Mouse (Mus musculus): Measurements from ENCODE around the gene Lamb1. TPM values are rescaled to one million over a fixed set of nuclear protein-coding genes. Genes with fewer than 3 reads are reported as not detected.

The Lamb1 gene
- polyA plus RNA-seq, 1 experiment from 2014 or later: 118 TPM

DNA sequence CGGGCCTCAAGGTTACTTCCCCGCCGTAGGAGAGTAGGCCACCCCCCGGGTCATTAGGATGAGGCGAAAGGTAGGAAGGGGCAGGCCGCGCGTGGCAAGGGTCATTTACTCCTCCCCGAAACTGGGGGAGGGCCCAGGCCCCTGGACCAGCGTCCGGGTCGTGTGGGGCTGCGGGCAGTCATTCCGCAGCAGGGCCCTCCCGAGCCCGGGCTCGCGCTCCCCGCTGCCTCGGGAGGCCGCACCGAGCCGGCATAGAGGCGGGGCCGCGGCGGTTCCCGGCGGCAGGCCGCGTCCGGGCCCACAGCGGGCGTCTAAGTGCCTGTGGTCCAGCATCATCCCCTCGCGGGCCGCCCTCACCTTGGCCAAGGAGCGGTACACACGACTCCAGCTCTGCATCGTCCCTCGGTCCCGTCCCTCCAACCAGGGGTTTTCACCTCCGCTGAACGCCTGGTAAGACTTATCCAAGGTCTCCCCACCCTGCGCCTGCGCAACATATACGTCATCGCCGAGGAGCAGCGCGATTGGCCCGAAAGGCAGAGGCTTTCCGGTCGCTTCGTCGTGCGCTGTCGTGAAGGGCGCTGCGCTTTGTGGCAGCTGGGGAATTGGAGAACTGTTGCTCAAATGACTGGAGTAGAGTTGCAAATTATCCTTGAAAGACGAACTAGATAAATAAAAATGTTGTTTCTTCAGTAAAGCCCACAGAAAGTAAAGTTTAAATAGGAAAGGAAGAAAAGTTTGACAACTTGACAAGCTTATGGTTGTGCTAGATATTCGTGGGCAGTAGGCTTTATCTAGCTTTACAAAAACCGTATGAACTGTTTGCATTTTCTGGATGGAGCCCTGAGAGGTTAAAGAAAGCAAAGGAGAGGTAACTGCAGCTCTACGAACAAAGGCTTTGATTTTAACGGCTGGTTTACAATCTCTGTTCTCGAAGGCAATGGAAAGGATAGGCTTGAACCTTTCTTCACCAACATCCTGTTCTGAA is 86.2 kb downstream of the Lamb1 start, which contains the start of gene Dld:
Dld (minus strand) TSS at position 510 of the 985 bp plus-strand sequence.
- Histone ChIP-seq H3K4me3 (ENCODE audit: low read depth, low read length) (peak within 1 kb of the TSS; percentile 94), H3K27me3 (ENCODE audit: insufficient read depth, low read length) (no peaks in the 10 kb centered on the region), H3K4me1 (ENCODE audit: insufficient read depth) (peaks cover 4% of the 10 kb centered on the region; the same call in 1 of the 2 replicates), H3K9ac (peak within 1 kb of the TSS; percentile 89), H3K27ac (ENCODE audit: low read depth) (peak within 1 kb of the TSS; percentile 75), H3K9me3 (ENCODE audit: low read depth, low read length) (no peaks in the 10 kb centered on the region), H3K4me2 (peak within 1 kb of the TSS; percentile 87), H3K36me3 (ENCODE audit: insufficient read depth) (peaks cover 25% of the 10 kb centered on the region)
- DNase-seq (peak; percentile 98), ATAC-seq (ENCODE audit: insufficient read depth) (peak; percentile 99)
- no peak for TF ChIP-seq CTCF (IDR thresholded peaks at IDR 0.05; ENCODE audit: low read depth)
- 5% methylated on average over 66 of the region's 66 CpGs for WGBS

- H3K4me2 ChIP-seq: no peak overlapping the region
- no peak overlapping the region for H3K9ac ChIP-seq
- no peak overlapping the region for H3K4me3 ChIP-seq (ENCODE audit: low read depth, low read length)
- no peak for TF ChIP-seq CTCF (IDR thresholded peaks at IDR 0.05; ENCODE audit: low read depth)
- H3K36me3 ChIP-seq (ENCODE audit: insufficient read depth): no peaks in the 10 kb centered on the region
- no peaks in the 10 kb centered on the region for H3K9me3 ChIP-seq (ENCODE audit: low read depth, low read length)
- ATAC-seq (ENCODE audit: insufficient read depth) (no peak), DNase-seq (no peak)
- no peaks in the 10 kb centered on the region for H3K4me1 ChIP-seq (ENCODE audit: insufficient read depth)
- no peaks in the 10 kb centered on the region for H3K27me3 ChIP-seq (ENCODE audit: insufficient read depth, low read length)
- WGBS: 46% methylated on average over 3 of the region's 3 CpGs
- H3K27ac ChIP-seq (ENCODE audit: low read depth): no peak overlapping the region
Measured at GRCm38 (mm10) chr12:31366428-31366827, 101.4 kb downstream of the Lamb1 start.

GRCm38 (mm10) chr12:31367721-31368120 is 102.7 kb downstream of the Lamb1 start:
- no peak for TF ChIP-seq CTCF (IDR thresholded peaks at IDR 0.05; ENCODE audit: low read depth)
- Histone ChIP-seq H3K27ac (ENCODE audit: low read depth) (no peak overlapping the region), H3K27me3 (ENCODE audit: insufficient read depth, low read length) (no peaks in the 10 kb centered on the region), H3K36me3 (ENCODE audit: insufficient read depth) (no peaks in the 10 kb centered on the region), H3K4me1 (ENCODE audit: insufficient read depth) (no peaks in the 10 kb centered on the region), H3K9ac (no peak overlapping the region), H3K4me3 (ENCODE audit: low read depth, low read length) (no peak overlapping the region), H3K4me2 (no peak overlapping the region), H3K9me3 (ENCODE audit: low read depth, low read length) (no peaks in the 10 kb centered on the region)
- DNase-seq: no peak
- WGBS: 83% methylated on average over 5 of the region's 5 CpGs
- no peak for ATAC-seq (ENCODE audit: insufficient read depth)

DNA sequence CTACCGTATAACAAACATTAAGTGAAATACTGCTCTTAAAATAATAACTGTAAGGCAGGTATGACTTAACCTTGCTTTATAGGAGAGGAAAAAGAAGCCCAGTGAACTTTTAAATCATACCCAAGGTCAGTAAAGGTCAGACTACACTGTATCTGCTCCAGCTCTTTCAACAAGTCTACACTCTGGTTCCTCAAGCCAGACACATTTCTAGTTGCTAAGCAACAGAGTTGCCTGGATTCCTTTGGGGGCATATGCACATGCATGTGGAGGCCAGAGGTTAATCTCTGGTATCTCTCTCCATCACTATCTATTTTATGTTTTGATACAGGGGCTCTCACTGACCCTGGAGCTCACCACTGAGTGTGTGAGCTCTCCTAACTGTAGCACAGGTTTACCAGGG is 104.1 kb downstream of the Lamb1 start:
- TF ChIP-seq CTCF (IDR thresholded peaks at IDR 0.05; ENCODE audit: low read depth): no peak
- 83% methylated on average over 1 of the region's 1 CpGs for WGBS
- Histone ChIP-seq H3K9ac (no peak overlapping the region), H3K36me3 (ENCODE audit: insufficient read depth) (no peaks in the 10 kb centered on the region), H3K4me1 (ENCODE audit: insufficient read depth) (no peaks in the 10 kb centered on the region), H3K27me3 (ENCODE audit: insufficient read depth, low read length) (no peaks in the 10 kb centered on the region), H3K4me3 (ENCODE audit: low read depth, low read length) (no peak overlapping the region), H3K9me3 (ENCODE audit: low read depth, low read length) (no peaks in the 10 kb centered on the region), H3K4me2 (no peak overlapping the region), H3K27ac (ENCODE audit: low read depth) (no peak overlapping the region)
- DNase-seq (no peak), ATAC-seq (ENCODE audit: insufficient read depth) (no peak)

DNA sequence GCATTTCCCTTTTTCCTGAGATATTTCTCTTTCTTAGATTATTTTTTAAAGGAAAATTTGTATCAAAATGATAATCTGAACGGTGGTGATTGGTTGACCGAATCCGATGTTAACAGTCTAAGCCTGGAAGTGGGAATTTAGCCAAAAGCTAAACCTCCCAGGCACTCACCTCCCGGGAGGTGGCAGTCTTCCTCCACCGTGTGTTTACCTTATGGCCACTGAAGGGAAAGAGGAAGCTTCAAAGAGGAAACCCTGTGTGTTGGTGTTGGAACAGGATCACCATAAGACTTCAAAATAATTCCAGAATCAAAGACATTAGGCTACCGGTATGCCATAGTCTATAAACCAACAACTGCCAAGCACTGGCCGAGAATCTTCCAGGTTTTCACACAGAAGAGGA is 104.6 kb downstream of the Lamb1 start:
- WGBS: 66% methylated on average over 7 of the region's 7 CpGs
- H3K4me3 ChIP-seq (ENCODE audit: low read depth, low read length): no peak overlapping the region
- H3K4me2 ChIP-seq: no peak overlapping the region
- no peaks in the 10 kb centered on the region for H3K27me3 ChIP-seq (ENCODE audit: insufficient read depth, low read length)
- H3K4me1 ChIP-seq (ENCODE audit: insufficient read depth): no peaks in the 10 kb centered on the region
- ATAC-seq (ENCODE audit: insufficient read depth) (no peak), DNase-seq (no peak)
- H3K36me3 ChIP-seq (ENCODE audit: insufficient read depth): no peaks in the 10 kb centered on the region
- H3K9me3 ChIP-seq (ENCODE audit: low read depth, low read length): no peaks in the 10 kb centered on the region
- peak; percentile 21; the same call in 1 of the 2 replicates for TF ChIP-seq CTCF (IDR thresholded peaks at IDR 0.05; ENCODE audit: low read depth)
- H3K9ac ChIP-seq: no peak overlapping the region
- no peak overlapping the region for H3K27ac ChIP-seq (ENCODE audit: low read depth)

DNA sequence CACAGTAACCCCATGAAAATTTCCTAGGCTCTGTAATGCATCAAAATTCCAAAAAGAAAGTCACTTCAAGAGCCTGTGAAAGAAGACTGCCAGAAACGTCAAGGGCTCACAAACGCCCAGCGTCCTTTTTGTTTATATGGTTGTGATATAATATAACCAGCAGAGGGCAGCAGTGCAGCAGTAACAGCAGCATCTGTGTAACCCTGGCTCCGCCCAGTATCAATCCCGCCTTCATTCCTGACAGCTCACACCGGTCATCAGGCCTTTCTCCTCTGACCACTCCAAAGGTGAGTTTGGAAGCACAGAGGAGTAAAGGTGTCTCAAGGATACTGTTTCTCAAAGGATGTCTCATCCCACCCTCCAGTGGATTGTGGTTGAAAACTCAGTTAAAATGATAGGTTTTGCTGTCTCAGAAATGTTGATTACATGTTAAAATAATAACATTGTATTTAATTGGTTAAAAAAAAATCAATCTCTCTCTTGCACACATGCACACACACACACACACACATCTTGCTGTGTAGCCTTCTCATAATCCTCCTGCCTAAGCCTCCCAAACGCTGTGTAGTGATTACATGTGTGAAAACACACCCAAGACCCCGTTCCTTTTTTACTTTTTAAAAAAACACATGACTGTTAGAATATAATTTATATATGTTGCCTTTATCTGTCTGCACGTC is 109.7 kb downstream of the Lamb1 start:
- no peak overlapping the region for H3K27ac ChIP-seq (ENCODE audit: low read depth)
- peak; percentile 67; the same call in 1 of the 2 replicates for ATAC-seq (ENCODE audit: insufficient read depth)
- peak; percentile 90 for DNase-seq
- peak; percentile 83 for TF ChIP-seq CTCF (IDR thresholded peaks at IDR 0.05; ENCODE audit: low read depth)
- no peaks in the 10 kb centered on the region for H3K36me3 ChIP-seq (ENCODE audit: insufficient read depth)
- H3K4me3 ChIP-seq (ENCODE audit: low read depth, low read length): no peak overlapping the region
- H3K27me3 ChIP-seq (ENCODE audit: insufficient read depth, low read length): no peaks in the 10 kb centered on the region
- 30% methylated on average over 9 of the region's 9 CpGs for WGBS
- H3K9me3 ChIP-seq (ENCODE audit: low read depth, low read length): no peaks in the 10 kb centered on the region
- no peak overlapping the region for H3K9ac ChIP-seq
- H3K4me1 ChIP-seq (ENCODE audit: insufficient read depth): peaks cover 10% of the 10 kb centered on the region; the same call in 1 of the 2 replicates
- H3K4me2 ChIP-seq: no peak overlapping the region

GRCm38 (mm10) chr12:31375283-31375615 is 110.2 kb downstream of the Lamb1 start:
- Histone ChIP-seq H3K4me2 (no peak overlapping the region), H3K27me3 (ENCODE audit: insufficient read depth, low read length) (no peaks in the 10 kb centered on the region), H3K9me3 (ENCODE audit: low read depth, low read length) (no peaks in the 10 kb centered on the region), H3K9ac (no peak overlapping the region), H3K36me3 (ENCODE audit: insufficient read depth) (no peaks in the 10 kb centered on the region), H3K27ac (ENCODE audit: low read depth) (no peak overlapping the region), H3K4me3 (ENCODE audit: low read depth, low read length) (no peak overlapping the region), H3K4me1 (ENCODE audit: insufficient read depth) (peaks cover 10% of the 10 kb centered on the region; the same call in 1 of the 2 replicates)
- DNase-seq (no peak), ATAC-seq (ENCODE audit: insufficient read depth) (peak; percentile 10; the same call in 1 of the 2 replicates)
- WGBS: 55% methylated on average over 4 of the region's 4 CpGs
- no peak for TF ChIP-seq CTCF (IDR thresholded peaks at IDR 0.05; ENCODE audit: low read depth)

Measured in lung, embryonic 14.5 days (tissue).